Mouse (Mus musculus): ENCODE data around the gene Dhx16. TPM values are rescaled to one million over a fixed set of nuclear protein-coding genes. Genes with fewer than 3 reads are reported as not detected.

Dhx16 gene
- polyA plus RNA-seq, 1 experiment from 2014 or later = 42.1 TPM

DNA sequence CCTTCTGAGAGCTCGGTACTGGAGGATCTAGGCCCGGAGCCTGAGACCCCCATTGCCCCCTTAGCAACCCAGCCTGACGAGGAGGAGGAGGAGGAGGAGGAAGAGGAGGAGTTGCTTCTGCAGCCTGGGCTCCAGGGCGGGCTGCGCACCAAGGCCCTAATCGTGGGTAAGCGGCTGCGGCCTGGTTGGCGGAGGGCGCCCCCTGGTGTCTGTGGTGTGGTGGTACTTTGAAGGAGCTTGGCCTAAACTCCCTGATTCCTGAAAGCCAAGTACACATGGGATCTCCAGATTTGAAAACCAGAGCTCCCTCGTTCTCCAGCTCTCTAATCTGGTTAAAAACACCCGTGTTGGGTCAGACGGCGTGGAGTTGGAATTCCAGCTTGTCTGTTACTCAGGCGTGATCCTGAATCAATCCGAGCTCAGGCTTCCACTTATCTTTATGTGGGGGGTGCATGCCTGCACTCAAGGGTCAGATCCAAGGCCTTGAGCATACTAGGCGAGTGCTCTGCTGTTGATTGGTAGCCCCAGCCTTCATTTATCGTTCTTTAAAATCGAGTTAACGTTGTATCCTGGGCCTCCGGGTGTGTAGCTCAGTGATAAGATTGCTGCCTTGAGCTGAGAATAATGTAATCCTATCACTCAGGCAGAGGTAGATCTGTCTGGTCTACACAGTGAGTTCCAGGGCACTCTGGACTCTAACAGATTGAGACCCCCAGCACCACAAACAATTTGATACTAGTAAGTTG is 5.7 kb upstream of the Dhx16 start:
- Histone ChIP-seq H3K27ac (no peak overlapping the region; the same call in 1 of the 2 replicates), H3K4me3 (0 out of 2 replicates have a peak overlapping the region, but pooled peaks have one; percentile 2), H3K9me3 (no peaks in the 10 kb centered on the region), H3K4me1 (peaks cover 35% of the 10 kb centered on the region), H3K4me2 (peak overlapping the region; percentile 46), H3K36me3 (peaks cover 30% of the 10 kb centered on the region), H3K9ac (peak overlapping the region; percentile 22; the same call in 1 of the 2 replicates), H3K27me3 (no peaks in the 10 kb centered on the region)
- WGBS = 28% methylated on average over 21 of the region's 21 CpGs
- peak; percentile 23; the same call in 1 of the 2 replicates for ATAC-seq (ENCODE audit: borderline replicate concordance, extremely low read depth, low FRiP score, low TSS enrichment)

DNA sequence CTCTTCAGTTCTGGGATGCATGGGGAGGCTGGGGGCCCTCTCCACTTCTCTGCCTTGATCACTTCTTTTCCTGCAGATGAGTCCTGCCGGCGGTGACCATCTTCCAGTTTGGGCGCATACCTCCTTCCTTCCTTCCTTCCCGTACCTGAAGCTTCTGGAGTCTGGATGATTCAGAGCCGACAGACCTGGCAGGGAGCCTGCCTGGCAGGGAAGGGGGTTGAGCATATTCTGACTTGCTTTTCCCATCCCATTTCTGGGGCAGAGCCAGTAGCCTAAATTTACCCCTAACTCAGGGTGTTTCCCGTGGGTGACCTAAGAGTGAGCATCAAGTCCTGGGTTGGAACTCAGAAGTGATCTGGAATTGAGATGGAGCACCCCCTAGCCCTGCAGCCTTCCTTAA is 4.9 kb upstream of the Dhx16 start:
- Histone ChIP-seq H3K9ac (no peak overlapping the region), H3K27me3 (no peaks in the 10 kb centered on the region), H3K4me1 (peaks cover 29% of the 10 kb centered on the region), H3K27ac (no peak overlapping the region), H3K4me2 (no peak overlapping the region), H3K36me3 (peaks cover 30% of the 10 kb centered on the region), H3K4me3 (no peak overlapping the region), H3K9me3 (no peaks in the 10 kb centered on the region)
- 76% methylated on average over 6 of the region's 6 CpGs for WGBS
- no peak for ATAC-seq (ENCODE audit: borderline replicate concordance, extremely low read depth, low FRiP score, low TSS enrichment)

DNA sequence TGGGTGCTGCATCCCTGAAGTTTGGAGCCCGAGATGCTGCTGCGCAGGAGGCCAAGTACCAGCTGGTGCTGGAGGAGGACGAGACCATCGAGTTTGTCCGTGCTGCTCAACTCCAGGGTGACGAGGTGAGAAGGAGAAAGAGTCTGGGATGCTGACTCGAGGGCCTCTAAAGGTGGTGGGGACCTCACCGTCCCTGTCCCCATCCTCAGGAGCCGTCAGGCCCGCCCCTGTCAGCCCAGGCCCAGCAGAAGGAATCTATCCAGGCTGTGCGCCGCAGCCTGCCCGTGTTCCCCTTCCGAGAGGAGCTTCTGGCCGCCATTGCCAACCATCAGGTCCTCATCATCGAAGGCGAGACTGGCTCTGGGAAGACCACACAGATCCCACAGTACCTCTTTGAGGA is 3.3 kb downstream of the Dhx16 start:
- no peaks in the 10 kb centered on the region for H3K27me3 ChIP-seq
- H3K9me3 ChIP-seq = no peaks in the 10 kb centered on the region
- WGBS = 88% methylated on average over 17 of the region's 17 CpGs
- no peak overlapping the region for H3K4me3 ChIP-seq
- H3K9ac ChIP-seq = no peak overlapping the region
- H3K4me1 ChIP-seq = peaks cover 16% of the 10 kb centered on the region
- no peak for ATAC-seq (ENCODE audit: borderline replicate concordance, extremely low read depth, low FRiP score, low TSS enrichment)
- no peak overlapping the region for H3K4me2 ChIP-seq
- H3K36me3 ChIP-seq = peaks cover 62% of the 10 kb centered on the region
- H3K27ac ChIP-seq = no peak overlapping the region

DNA sequence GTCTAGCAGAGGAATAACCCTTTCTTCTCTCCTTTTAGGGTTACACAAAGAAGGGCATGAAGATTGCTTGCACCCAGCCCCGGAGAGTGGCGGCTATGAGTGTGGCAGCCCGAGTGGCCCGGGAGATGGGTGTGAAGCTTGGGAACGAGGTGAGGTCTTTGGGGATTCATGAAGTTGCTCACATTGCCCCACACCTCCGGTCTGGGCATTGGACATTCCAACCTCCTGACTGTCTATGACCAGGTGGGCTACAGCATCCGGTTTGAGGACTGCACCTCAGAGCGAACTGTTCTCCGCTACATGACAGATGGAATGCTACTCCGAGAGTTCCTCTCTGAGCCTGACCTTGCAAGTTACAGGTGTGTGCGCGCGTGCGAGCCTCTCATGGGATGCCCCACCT is 4.2 kb downstream of the Dhx16 start:
- Histone ChIP-seq H3K4me3 (no peak overlapping the region), H3K9ac (no peak overlapping the region), H3K4me1 (peaks cover 16% of the 10 kb centered on the region), H3K36me3 (peaks cover 71% of the 10 kb centered on the region), H3K27me3 (no peaks in the 10 kb centered on the region), H3K9me3 (no peaks in the 10 kb centered on the region), H3K4me2 (no peak overlapping the region), H3K27ac (no peak overlapping the region)
- WGBS = 95% methylated on average over 14 of the region's 14 CpGs
- ATAC-seq (ENCODE audit: borderline replicate concordance, extremely low read depth, low FRiP score, low TSS enrichment) = no peak

DNA sequence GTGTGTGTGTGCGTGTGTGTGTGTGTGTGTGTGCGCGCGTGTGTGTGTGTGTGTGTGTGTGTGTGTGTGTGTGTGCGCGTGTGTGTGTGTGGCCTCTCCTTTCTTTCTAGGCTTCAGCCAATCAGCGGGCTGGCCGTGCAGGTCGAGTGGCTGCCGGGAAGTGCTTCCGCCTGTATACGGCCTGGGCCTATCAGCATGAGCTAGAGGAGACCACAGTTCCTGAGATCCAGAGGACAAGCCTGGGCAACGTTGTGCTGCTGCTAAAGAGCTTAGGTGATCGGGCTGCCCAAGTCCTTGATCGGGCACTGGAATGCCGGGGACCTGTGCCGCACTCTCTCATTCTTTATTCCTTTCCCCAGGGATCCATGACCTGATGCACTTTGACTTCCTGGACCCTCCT is 8.1 kb downstream of the Dhx16 start:
- peaks cover 93% of the 10 kb centered on the region for H3K36me3 ChIP-seq
- no peaks in the 10 kb centered on the region for H3K27me3 ChIP-seq
- no peak overlapping the region for H3K27ac ChIP-seq
- H3K4me1 ChIP-seq = no peaks in the 10 kb centered on the region
- H3K4me2 ChIP-seq = no peak overlapping the region
- WGBS = 88% methylated on average over 11 of the region's 17 CpGs
- no peak overlapping the region for H3K4me3 ChIP-seq
- no peak for ATAC-seq (ENCODE audit: borderline replicate concordance, extremely low read depth, low FRiP score, low TSS enrichment)
- H3K9ac ChIP-seq = no peak overlapping the region
- H3K9me3 ChIP-seq = no peaks in the 10 kb centered on the region

DNA sequence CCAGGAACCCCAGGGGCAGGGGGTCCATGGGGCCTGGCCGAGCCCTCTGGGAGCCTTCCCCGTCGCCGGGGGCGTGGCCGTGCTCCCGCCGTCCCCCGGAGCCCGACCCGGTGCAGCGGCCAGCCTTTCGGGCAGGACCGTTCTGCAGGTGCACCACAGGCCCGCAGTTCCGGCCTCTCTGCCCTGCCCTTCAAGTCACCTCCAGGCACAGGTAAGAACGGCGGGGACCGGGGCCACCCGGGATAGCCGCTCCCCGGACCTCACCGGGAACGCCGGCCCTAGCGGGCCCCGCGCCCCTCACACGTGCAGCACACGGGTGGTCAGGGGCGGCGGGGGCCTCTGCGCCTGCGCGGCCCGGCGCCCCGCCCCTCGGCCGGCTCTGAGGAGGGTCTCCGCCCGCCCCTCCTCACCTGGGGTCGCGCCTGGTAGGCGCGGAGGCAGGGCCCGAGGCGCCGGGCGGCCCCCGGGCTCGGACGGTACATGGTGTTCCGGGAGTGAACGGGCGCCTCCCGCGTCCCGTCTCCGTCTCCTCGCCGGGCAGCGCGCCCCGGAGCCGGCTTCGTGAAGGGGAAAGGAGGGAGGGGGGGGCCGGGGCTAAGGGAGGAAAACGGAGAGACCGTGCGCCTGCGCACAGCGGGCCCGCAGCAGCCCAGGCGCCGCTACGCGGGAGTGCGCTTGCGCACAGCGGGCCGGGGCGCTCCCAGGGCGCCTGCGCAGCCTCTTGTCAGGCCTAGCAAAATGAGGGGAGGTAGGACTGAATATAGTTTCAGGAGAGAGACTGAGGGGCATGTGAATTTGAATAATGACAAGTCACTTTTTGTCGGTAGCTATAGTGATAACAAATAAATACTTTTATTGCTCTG is 17.4 kb downstream of the Dhx16 start, which contains the start of gene 2310061I04Rik:
2310061I04Rik (minus strand) TSS at position 651 of the 863 bp plus-strand sequence.
- peak within 1 kb of the TSS; percentile 86 for H3K9ac ChIP-seq
- WGBS = under 1% methylated on average over 58 of the region's 86 CpGs
- H3K4me1 ChIP-seq = peaks cover 17% of the 10 kb centered on the region
- peak; percentile 92 for ATAC-seq (ENCODE audit: borderline replicate concordance, extremely low read depth, low FRiP score, low TSS enrichment)
- no peaks in the 10 kb centered on the region for H3K9me3 ChIP-seq
- peaks cover 48% of the 10 kb centered on the region for H3K36me3 ChIP-seq
- H3K27me3 ChIP-seq = no peaks in the 10 kb centered on the region
- H3K27ac ChIP-seq = peak within 1 kb of the TSS; percentile 85
- H3K4me2 ChIP-seq = peak within 1 kb of the TSS; percentile 97
- H3K4me3 ChIP-seq = peak within 1 kb of the TSS; percentile 86

DNA sequence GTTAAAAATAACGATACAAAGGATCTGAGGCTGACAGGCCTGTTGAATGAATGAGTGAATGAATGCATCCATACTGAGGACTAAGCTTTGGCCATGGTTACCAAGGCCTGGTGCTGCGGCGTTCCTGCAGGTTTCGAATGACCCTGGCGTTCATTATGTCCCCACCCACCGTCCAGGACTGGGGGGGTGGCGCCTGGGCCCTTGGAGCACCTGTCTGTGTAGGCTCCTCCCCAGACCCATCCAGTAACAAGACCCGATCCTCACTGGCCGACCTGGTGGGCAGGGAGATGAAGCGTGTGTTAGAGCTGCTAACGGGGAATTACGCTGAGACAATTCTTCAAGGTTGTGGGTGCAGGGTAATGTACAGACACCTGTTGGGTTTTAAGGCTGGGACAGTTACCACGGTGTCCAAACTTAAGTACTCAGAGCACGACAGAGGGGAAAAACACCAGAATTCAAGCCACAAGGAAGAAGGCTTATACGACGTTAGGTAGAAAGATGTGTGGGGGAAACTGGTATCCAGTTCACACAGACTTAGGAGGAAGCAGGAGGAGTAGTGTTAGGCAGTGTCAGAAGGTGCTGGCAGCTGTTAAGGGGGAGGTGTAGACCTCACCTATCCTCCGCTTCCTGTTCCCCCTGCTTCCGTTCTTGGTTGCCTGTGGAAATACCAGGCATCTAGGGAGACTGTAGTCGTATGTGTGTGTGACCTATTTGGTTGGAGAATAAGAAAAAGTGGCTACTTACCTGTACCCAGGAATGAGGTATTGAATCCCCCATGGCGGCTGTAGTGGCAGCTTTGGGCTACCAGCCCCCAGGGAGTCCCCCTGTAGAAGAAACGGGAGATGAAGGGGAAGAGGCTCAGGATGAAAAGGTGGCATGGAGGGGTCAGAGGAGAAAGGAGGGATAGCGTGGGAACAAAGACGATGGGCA is 18.3 kb downstream of the Dhx16 start:
- Histone ChIP-seq H3K9ac (peak overlapping the region; percentile 37), H3K4me2 (peak overlapping the region; percentile 97), H3K27me3 (no peaks in the 10 kb centered on the region), H3K4me1 (peaks cover 17% of the 10 kb centered on the region), H3K9me3 (no peaks in the 10 kb centered on the region), H3K36me3 (peaks cover 44% of the 10 kb centered on the region), H3K27ac (peak overlapping the region; percentile 71), H3K4me3 (peak overlapping the region; percentile 86)
- peak; percentile 32; the same call in 1 of the 2 replicates for ATAC-seq (ENCODE audit: borderline replicate concordance, extremely low read depth, low FRiP score, low TSS enrichment)
- 39% methylated on average over 23 of the region's 23 CpGs for WGBS

DNA sequence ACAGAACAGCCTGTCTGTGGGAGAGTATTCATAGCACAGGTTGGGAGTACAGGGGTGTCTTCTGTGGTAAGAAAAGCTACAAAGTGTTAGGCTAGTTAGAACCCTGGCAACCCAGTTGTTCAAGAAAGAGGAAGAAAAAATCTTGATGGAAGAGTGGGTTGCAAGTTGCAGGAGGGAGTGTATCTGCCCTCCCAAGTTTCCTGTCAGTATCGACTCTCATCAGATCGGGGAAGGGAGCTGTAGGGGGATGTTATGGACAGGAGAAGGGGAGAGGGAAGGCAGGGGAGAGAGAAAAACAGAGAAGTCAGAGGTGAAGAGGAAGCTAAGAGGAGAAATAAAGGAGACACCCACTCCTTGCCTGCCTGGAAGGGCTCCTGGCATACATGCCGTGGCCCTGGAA is 21.0 kb downstream of the Dhx16 start:
- H3K4me2 ChIP-seq = no peak overlapping the region
- peaks cover 16% of the 10 kb centered on the region for H3K4me1 ChIP-seq
- WGBS = 77% methylated on average over 3 of the region's 3 CpGs
- no peak overlapping the region for H3K4me3 ChIP-seq
- no peak overlapping the region for H3K27ac ChIP-seq
- no peaks in the 10 kb centered on the region for H3K9me3 ChIP-seq
- no peaks in the 10 kb centered on the region for H3K27me3 ChIP-seq
- no peak overlapping the region for H3K9ac ChIP-seq
- ATAC-seq (ENCODE audit: borderline replicate concordance, extremely low read depth, low FRiP score, low TSS enrichment) = no peak
- H3K36me3 ChIP-seq = peaks cover 52% of the 10 kb centered on the region

DNA sequence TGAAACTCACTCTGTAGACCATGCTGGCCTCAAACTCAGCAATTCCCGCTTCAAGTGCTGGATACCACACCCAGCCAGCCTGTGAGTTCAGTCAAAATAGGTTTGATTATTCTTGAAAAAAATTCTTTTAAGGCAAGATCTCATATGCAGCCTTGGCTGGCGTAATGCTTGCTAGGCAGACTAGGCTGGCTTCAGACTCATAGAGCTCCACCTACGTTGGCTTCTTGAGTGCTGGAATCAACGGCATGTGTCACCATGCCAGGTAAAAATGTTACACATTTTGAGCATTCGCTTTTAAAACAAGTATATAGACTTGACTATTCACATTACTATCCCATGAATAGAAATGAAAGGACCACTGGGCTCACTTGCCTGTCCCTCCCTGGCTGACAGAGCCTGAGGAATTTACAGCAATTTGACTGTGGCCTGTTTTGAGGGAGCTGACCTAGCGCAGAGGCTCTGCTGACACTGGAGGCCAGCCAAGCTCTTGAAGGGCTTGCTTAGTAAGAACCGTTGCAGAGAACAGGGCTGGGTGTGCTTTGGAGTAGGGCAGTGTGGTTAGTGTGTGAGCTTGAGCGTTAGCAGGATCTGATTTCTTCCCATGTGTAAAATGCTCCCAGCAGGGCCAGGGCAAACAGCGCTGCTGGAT is 23.8 kb downstream of the Dhx16 start:
- Histone ChIP-seq H3K27me3 (no peaks in the 10 kb centered on the region), H3K4me3 (no peak overlapping the region), H3K9ac (no peak overlapping the region), H3K36me3 (peaks cover 63% of the 10 kb centered on the region), H3K4me1 (0 out of 2 replicates have a peak, but pooled peaks cover 2% of the 10 kb centered on the region), H3K4me2 (no peak overlapping the region), H3K9me3 (no peaks in the 10 kb centered on the region), H3K27ac (0 out of 2 replicates have a peak overlapping the region, but pooled peaks have one; percentile 11)
- 80% methylated on average over 9 of the region's 9 CpGs for WGBS
- ATAC-seq (ENCODE audit: borderline replicate concordance, extremely low read depth, low FRiP score, low TSS enrichment) = no peak

DNA sequence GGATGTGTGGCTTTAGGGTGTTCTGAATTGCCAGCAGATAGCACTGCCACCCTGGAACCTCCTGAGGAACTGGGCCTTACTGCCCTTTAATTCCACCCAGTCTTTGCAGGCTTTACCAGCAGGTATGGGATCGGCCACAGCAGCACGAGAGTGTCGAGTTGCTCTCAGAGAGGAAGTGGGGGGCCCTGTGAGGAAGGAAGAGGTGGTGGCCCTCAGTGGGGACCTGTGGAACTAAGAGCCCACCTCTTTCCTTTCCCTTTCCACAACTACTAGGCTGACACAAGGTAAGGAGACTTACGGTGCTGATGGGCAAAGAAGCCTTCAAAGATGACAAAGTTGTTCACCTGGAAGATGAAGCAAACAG is 24.4 kb downstream of the Dhx16 start:
- Histone ChIP-seq H3K27me3 (no peaks in the 10 kb centered on the region), H3K4me2 (no peak overlapping the region), H3K9me3 (no peaks in the 10 kb centered on the region), H3K27ac (0 out of 2 replicates have a peak overlapping the region, but pooled peaks have one; percentile 11), H3K9ac (no peak overlapping the region; the same call in 1 of the 2 replicates), H3K36me3 (peaks cover 63% of the 10 kb centered on the region), H3K4me3 (no peak overlapping the region), H3K4me1 (peaks cover 7% of the 10 kb centered on the region)
- ATAC-seq (ENCODE audit: borderline replicate concordance, extremely low read depth, low FRiP score, low TSS enrichment) = no peak
- 67% methylated on average over 4 of the region's 4 CpGs for WGBS

DNA sequence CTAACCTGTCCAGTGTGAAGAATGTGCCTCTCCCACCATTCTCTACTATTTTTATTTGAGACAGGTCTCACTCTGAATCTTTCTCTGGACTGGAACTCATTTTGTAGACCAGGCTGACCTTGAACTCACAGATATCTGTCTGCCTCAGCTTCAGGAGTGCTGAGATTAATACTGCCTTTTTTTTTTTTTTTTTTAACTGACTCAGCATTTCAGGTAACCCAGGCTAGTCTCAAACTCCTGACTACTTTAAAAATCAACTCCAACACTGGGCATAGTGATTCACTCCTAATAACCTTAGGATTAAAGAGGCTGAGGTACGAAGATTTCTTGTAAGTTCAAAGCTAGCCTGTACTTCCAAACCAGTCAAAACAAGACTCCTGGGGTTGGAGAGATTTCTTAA is 26.0 kb downstream of the Dhx16 start:
- Histone ChIP-seq H3K36me3 (peaks cover 49% of the 10 kb centered on the region), H3K27ac (no peak overlapping the region), H3K9me3 (no peaks in the 10 kb centered on the region), H3K4me2 (no peak overlapping the region), H3K9ac (no peak overlapping the region), H3K4me3 (no peak overlapping the region), H3K27me3 (no peaks in the 10 kb centered on the region), H3K4me1 (peaks cover 15% of the 10 kb centered on the region)
- no peak for ATAC-seq (ENCODE audit: borderline replicate concordance, extremely low read depth, low FRiP score, low TSS enrichment)
- WGBS = 87% methylated on average over 1 of the region's 1 CpGs

Data from lung, embryonic 15.5 days (tissue).